Mouse (Mus musculus): ENCODE measurements around the gene Cdk16. TPM values are rescaled to one million over a fixed set of nuclear protein-coding genes. Genes with fewer than 3 reads are reported as not detected.

The Cdk16 gene
- 47.3 and 53.5 TPM in 2 replicates for polyA plus RNA-seq (2015; fragmentation: Nextera tagmentation; extraction: Ambion mirVana)

- H3K36me3 ChIP-seq (ENCODE audit: control insufficient read depth, insufficient read depth, low read length) = no peaks in the 10 kb centered on the region
- H3K4me2 ChIP-seq (replicated peaks; ENCODE audit: low read depth) = peak within 1 kb of the TSS; percentile 59
- H3K9me3 ChIP-seq (ENCODE audit: control insufficient read depth, low read length) = no peaks in the 10 kb centered on the region
- 19% methylated on average over 16 of the region's 16 CpGs for WGBS
- TF ChIP-seq CTCF (IDR thresholded peaks at IDR 0.05; ENCODE audit: low read depth) (no peak), EP300 (optimal IDR thresholded peaks at IDR 0.05) (no peak)
- no peaks in the 10 kb centered on the region for H3K4me1 ChIP-seq (replicated peaks; ENCODE audit: control insufficient read depth, insufficient read depth)
- H3K27me3 ChIP-seq (ENCODE audit: control insufficient read depth, insufficient read depth, low read length) = no peaks in the 10 kb centered on the region
- ATAC-seq (ENCODE audit: low FRiP score, low TSS enrichment) (peak; percentile 94), DNase-seq (ENCODE audit: low spot score) (peak; percentile 88)
- peak within 1 kb of the TSS; percentile 70 for H3K4me3 ChIP-seq (ENCODE audit: low read depth, low read length)
- H3K27ac ChIP-seq (replicated peaks) = peak within 1 kb of the TSS; percentile 96
- peak within 1 kb of the TSS; percentile 85 for H3K9ac ChIP-seq (ENCODE audit: low read length)
Measured at GRCm38 (mm10) chrX:20687519-20688067, at the start of gene Cdk16. Gene Cdk16, plus strand, starts transcription at chrX:20687954.

- 85% methylated on average over 2 of the region's 2 CpGs for WGBS
- H3K27ac ChIP-seq (replicated peaks) = no peak overlapping the region
- H3K27me3 ChIP-seq (ENCODE audit: control insufficient read depth, insufficient read depth, low read length) = no peaks in the 10 kb centered on the region
Measured at GRCm38 (mm10) chrX:20638141-20638540, 49.6 kb upstream of the Cdk16 start.

GRCm38 (mm10) chrX:20644780-20645179 is 43.0 kb upstream of the Cdk16 start:
- no peak overlapping the region for H3K9ac ChIP-seq (ENCODE audit: low read length)
- TF ChIP-seq EP300 (optimal IDR thresholded peaks at IDR 0.05) = no peak
- no peak for TF ChIP-seq CTCF (IDR thresholded peaks at IDR 0.05; ENCODE audit: low read depth)
- no peak for ATAC-seq (ENCODE audit: low FRiP score, low TSS enrichment)
- DNase-seq (ENCODE audit: low spot score) = no peak
- no peaks in the 10 kb centered on the region for H3K9me3 ChIP-seq (ENCODE audit: control insufficient read depth, low read length)
- no peaks in the 10 kb centered on the region for H3K4me1 ChIP-seq (replicated peaks; ENCODE audit: control insufficient read depth, insufficient read depth)
- H3K4me2 ChIP-seq (replicated peaks; ENCODE audit: low read depth) = no peak overlapping the region
- no peaks in the 10 kb centered on the region for H3K36me3 ChIP-seq (ENCODE audit: control insufficient read depth, insufficient read depth, low read length)
- no peaks in the 10 kb centered on the region for H3K27me3 ChIP-seq (ENCODE audit: control insufficient read depth, insufficient read depth, low read length)
- no peak overlapping the region for H3K4me3 ChIP-seq (ENCODE audit: low read depth, low read length)
- 82% methylated on average over 5 of the region's 5 CpGs for WGBS
- H3K27ac ChIP-seq (replicated peaks) = no peak overlapping the region

More at GRCm38 (mm10) chrX:20638141-20638540, 49.6 kb upstream of the Cdk16 start:
- Histone ChIP-seq H3K4me1 (replicated peaks; ENCODE audit: control insufficient read depth, insufficient read depth) (no peaks in the 10 kb centered on the region), H3K36me3 (ENCODE audit: control insufficient read depth, insufficient read depth, low read length) (peaks cover 4% of the 10 kb centered on the region; the same call in 1 of the 2 replicates), H3K9ac (ENCODE audit: low read length) (no peak overlapping the region), H3K4me2 (replicated peaks; ENCODE audit: low read depth) (no peak overlapping the region), H3K9me3 (ENCODE audit: control insufficient read depth, low read length) (no peaks in the 10 kb centered on the region), H3K4me3 (ENCODE audit: low read depth, low read length) (no peak overlapping the region)
- DNase-seq (ENCODE audit: low spot score) (no peak), ATAC-seq (ENCODE audit: low FRiP score, low TSS enrichment) (no peak)
- TF ChIP-seq CTCF (IDR thresholded peaks at IDR 0.05; ENCODE audit: low read depth) (no peak), EP300 (optimal IDR thresholded peaks at IDR 0.05) (no peak)

GRCm38 (mm10) chrX:20657593-20657992 is 30.2 kb upstream of the Cdk16 start:
- no peaks in the 10 kb centered on the region for H3K9me3 ChIP-seq (ENCODE audit: control insufficient read depth, low read length)
- no peak overlapping the region for H3K9ac ChIP-seq (ENCODE audit: low read length)
- WGBS = 27% methylated on average over 5 of the region's 5 CpGs
- TF ChIP-seq CTCF (IDR thresholded peaks at IDR 0.05; ENCODE audit: low read depth) (no peak), EP300 (optimal IDR thresholded peaks at IDR 0.05) (no peak)
- DNase-seq (ENCODE audit: low spot score) = no peak
- ATAC-seq (ENCODE audit: low FRiP score, low TSS enrichment) = no peak
- peak overlapping the region; percentile 70 for H3K4me2 ChIP-seq (replicated peaks; ENCODE audit: low read depth)
- no peak overlapping the region for H3K27ac ChIP-seq (replicated peaks)
- H3K4me3 ChIP-seq (ENCODE audit: low read depth, low read length) = peak overlapping the region; percentile 46
- H3K27me3 ChIP-seq (ENCODE audit: control insufficient read depth, insufficient read depth, low read length) = no peaks in the 10 kb centered on the region
- no peaks in the 10 kb centered on the region for H3K4me1 ChIP-seq (replicated peaks; ENCODE audit: control insufficient read depth, insufficient read depth)
- H3K36me3 ChIP-seq (ENCODE audit: control insufficient read depth, insufficient read depth, low read length) = no peaks in the 10 kb centered on the region

- Histone ChIP-seq H3K27ac (replicated peaks) (peak within 1 kb of the TSS; percentile 40; the same call in 1 of the 2 replicates), H3K36me3 (ENCODE audit: control insufficient read depth, insufficient read depth, low read length) (no peaks in the 10 kb centered on the region), H3K9me3 (ENCODE audit: control insufficient read depth, low read length) (no peaks in the 10 kb centered on the region), H3K9ac (ENCODE audit: low read length) (peak within 1 kb of the TSS; percentile 50), H3K4me2 (replicated peaks; ENCODE audit: low read depth) (peak within 1 kb of the TSS; percentile 70), H3K4me3 (ENCODE audit: low read depth, low read length) (peak within 1 kb of the TSS; percentile 46), H3K27me3 (ENCODE audit: control insufficient read depth, insufficient read depth, low read length) (no peaks in the 10 kb centered on the region), H3K4me1 (replicated peaks; ENCODE audit: control insufficient read depth, insufficient read depth) (no peaks in the 10 kb centered on the region)
- DNase-seq (ENCODE audit: low spot score) (peak; percentile 74), ATAC-seq (ENCODE audit: low FRiP score, low TSS enrichment) (peak; percentile 79)
- WGBS = 11% methylated on average over 27 of the region's 27 CpGs
- no peak for TF ChIP-seq EP300 (optimal IDR thresholded peaks at IDR 0.05)
- TF ChIP-seq CTCF (IDR thresholded peaks at IDR 0.05; ENCODE audit: low read depth) = no peak
Measured at GRCm38 (mm10) chrX:20658026-20658652, 29.6 kb upstream of the Cdk16 start, which contains the start of gene Uba1. Gene Uba1, plus strand, starts transcription at chrX:20658326.

- H3K9ac ChIP-seq (ENCODE audit: low read length) = peak overlapping the region; percentile 50
- H3K27me3 ChIP-seq (ENCODE audit: control insufficient read depth, insufficient read depth, low read length) = no peaks in the 10 kb centered on the region
- ATAC-seq (ENCODE audit: low FRiP score, low TSS enrichment) (no peak), DNase-seq (ENCODE audit: low spot score) (peak; percentile 15)
- TF ChIP-seq EP300 (optimal IDR thresholded peaks at IDR 0.05) = no peak
- peak; percentile 7; the same call in 1 of the 2 replicates for TF ChIP-seq CTCF (IDR thresholded peaks at IDR 0.05; ENCODE audit: low read depth)
- H3K36me3 ChIP-seq (ENCODE audit: control insufficient read depth, insufficient read depth, low read length) = no peaks in the 10 kb centered on the region
- H3K4me3 ChIP-seq (ENCODE audit: low read depth, low read length) = peak overlapping the region; percentile 46
- 9% methylated on average over 24 of the region's 24 CpGs for WGBS
- H3K9me3 ChIP-seq (ENCODE audit: control insufficient read depth, low read length) = no peaks in the 10 kb centered on the region
- peak overlapping the region; percentile 70 for H3K4me2 ChIP-seq (replicated peaks; ENCODE audit: low read depth)
- H3K4me1 ChIP-seq (replicated peaks; ENCODE audit: control insufficient read depth, insufficient read depth) = no peaks in the 10 kb centered on the region
- no peak overlapping the region for H3K27ac ChIP-seq (replicated peaks)
Measured at GRCm38 (mm10) chrX:20658891-20659406, 28.8 kb upstream of the Cdk16 start.

Data from stomach, postnatal 0 days (tissue).